Mouse (Mus musculus): Measurements from ENCODE around the gene Cenpm.

Cenpm gene

DNA sequence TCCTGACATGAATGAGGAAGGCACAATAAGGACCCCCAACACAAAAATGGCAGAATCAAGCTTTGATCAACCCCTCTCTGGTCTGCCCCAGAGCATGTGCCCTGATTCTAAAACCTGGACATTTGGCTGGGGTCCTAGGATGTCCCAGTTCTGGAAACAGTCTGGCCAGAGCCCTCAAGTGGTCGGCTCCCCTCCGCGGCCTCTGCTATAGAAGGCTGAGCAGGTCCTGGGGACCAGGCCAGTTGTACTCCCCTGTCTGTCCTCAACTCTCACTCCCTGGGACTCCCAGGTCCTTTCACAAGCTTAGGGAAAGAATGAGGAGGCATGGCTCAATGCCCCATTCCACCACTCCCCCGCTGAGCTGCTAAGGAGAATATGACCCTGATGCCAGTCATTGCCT is 31.3 kb downstream of the Cenpm start:
- no peak for DNase-seq

DNA sequence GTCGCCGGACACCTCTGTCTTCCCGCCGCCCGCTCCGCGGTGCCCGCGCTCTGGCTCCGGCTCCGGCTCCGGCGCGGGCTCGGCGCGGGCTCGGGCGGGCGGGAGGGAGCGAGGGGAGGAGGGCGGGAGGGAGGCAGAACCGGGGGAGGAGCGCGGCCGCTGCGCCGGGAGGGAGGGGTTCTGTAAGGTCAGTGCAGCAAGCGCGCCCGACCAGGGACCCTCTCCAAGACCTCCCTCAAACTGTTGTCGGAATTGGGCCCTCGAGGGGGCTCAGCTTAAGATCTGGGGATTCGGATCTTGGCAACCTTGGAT is 31.8 kb downstream of the Cenpm start, which contains the start of gene Shisa8:
TSS of gene Shisa8 (minus strand) at position 64 of the 312 bp plus-strand sequence.
- DNase-seq: no peak

DNA sequence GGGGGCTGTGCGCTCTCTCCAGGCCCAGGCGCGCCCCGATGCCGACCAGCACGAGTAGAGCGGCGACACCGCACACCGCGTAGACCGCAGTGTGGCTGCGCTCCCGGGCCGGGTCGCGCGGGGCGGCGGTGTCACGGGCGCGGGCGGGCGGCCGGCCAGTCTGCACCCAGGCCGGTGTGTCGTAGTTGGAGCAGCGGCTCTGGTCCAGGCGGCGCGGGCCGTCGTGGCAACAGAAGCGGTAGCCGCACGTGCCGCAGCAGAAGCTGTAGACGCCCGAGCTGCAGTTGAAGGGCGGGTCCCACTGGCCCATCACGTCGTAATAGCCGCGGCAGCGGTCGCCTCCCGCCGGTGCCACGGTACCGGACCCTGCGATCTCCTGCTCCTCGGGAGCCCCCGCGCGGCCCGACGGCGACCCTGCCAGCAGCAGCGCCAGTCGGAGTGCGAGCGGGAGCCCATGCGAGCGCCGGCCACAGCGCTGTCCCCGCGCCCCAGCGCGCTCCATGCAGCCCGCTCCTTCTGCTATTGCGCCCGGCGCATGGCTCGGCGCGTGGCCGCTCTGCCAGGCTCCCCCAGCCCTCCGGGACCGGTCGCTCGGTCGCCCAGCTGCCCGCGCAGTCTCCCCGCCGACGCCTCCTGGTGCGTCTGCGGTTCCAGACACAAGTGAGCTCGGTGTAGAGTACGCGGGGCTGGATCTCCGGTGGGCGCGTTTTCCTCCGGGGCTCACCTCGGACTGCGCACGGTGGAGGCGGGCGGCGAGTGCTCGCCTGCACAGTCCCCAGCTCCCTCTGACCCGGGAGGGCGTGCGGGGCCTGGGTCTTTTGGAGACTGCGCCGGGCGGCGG is 32.4 kb downstream of the Cenpm start:
- no peak for DNase-seq

DNA sequence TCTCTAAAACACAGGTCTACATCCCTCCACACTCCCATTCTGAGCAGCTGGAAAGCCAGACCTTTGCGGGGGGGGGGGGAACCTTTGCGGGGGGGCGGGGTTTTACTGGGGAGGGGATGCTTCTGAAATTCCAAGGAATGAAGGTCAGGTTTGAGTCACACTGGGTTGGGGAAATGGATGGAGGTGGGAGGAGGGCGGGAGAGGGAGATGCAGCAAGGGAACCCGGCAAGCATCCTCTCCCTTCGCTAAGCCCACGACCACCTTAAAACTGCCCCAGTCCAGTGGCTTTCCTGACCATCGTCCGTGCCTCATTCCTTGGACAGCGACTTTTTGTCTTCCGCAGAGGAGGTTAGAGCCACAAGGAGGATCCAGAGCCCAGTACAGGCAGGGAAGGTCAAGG is 33.3 kb downstream of the Cenpm start:
- DNase-seq: no peak

DNA sequence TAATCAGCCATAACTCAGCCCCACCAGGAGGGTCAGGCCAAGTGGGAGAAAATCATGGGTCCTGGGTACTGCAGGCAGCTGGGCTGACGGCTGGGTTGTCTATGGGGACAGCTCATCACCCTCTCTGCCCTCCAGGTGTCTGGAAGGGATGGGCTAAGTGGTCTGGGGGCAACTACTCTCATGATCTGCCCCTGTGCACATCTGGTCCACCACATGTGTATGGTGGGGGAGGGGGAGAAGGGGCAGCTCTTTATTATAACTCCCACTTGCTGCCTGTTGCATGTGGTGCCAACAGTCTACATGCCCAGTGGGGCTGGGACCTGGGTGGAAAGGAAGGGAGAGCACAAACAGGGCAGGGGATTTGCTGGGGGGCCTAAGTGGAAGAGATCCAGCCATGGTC is 33.7 kb downstream of the Cenpm start:
- no peak for DNase-seq

DNA sequence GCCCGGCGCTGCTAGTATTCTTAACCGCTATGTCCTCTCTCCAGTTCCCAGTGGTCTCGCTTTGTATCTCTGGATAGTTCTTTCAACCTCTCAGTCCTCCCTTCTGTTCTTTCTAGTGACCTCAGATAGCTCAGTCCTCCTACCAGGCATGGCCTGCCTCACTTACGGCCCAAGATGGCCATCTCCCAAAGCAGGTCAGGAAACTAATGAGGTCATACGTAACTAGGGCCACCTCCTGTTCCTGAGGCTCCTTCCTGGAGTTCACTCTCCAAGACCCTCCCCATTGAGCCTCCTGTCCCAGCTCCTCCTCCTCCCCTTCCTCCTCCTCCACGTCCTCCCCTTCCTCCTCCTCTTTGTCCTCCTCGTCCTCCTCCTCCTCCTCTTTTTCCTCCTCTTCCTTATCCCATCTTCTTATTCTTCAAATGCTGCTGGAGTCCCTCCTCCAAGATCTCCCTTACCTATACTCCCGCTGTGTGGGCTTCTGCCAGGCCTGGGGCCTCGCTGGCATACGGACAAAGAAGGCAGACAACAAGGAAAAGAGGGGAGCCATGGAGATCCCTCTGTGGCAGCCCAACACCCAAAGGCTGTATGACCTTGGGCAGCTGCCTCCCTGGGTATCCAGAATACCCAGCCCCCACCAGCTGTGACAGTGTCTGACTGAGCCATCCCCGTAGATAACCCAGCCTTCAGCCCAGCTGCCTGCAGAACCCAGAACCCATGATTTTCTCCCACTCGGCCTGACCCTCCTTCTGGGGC is 35.1 kb downstream of the Cenpm start:
- no peak for DNase-seq

DNA sequence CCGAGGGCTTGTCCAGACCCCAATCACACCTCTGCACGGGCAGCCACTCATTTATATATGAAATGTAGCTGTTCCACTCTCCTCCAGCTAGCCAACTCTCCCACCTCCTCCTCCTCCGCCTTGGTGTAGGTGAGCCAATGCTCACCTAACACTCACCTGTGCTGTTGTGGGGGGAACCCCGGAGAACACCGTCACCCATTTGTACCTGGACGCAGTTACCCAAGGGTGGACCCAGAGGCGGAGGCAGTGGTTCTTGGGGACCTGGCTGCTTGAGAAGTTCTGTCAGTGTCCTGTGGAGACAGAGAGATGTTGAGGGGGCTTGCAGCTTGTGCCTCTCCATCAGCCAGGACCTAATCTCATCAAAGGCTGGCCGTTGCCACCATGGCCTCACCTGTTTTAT is 36.2 kb downstream of the Cenpm start:
- DNase-seq: no peak

DNA sequence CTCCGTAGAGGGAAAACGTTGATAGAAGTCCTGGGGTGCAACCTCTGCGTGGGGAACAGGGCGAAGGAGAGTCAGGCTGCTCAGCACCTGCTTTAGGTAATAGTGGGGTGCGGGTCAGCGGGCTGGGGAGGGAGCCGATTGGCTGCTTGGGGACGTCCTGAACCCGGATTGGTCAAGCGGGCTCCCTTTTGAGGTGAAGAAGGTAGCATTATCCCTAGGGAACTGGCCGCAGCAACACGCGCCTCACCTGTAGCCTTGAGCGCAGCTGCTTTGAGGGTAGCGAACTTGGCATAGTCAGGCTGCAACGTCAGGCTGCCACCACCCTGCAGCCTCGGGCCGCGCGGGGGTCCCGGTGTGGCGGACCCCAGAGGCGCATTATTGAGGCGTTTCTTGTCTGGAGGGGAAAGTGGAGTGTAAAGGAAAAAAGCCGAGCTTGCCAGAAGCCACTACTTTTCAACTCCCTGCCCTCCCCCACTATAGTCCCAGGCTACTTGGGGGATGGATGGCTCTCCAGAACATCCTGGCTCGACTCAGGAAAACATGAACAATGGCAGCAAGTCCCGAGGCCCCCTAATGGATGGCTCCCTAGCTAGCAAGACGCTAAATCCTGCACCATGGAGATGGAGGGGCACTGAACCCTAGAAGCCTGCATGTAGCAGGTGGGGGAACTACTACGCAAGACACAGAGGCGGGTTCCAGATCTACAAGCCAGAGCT is 36.9 kb downstream of the Cenpm start:
- no peak for DNase-seq

DNA sequence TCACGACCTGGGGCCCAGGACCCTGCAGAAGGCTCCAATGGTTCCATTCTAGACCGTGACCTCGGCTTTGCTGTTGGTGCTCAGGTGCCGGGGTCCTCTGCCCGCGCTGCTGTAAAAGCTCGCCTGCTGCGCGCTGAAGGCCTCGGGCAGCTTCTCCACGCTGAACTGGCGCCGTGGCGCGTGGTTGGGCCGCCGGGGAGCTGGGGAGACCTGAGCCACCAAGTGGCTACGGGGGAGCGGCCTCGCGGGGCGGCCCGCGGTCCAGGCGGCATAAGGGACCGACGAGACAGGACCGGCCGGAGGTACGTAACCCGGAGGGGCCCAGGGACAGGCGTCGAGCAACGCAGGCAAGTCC is 37.5 kb downstream of the Cenpm start:
- no peak for DNase-seq

DNA sequence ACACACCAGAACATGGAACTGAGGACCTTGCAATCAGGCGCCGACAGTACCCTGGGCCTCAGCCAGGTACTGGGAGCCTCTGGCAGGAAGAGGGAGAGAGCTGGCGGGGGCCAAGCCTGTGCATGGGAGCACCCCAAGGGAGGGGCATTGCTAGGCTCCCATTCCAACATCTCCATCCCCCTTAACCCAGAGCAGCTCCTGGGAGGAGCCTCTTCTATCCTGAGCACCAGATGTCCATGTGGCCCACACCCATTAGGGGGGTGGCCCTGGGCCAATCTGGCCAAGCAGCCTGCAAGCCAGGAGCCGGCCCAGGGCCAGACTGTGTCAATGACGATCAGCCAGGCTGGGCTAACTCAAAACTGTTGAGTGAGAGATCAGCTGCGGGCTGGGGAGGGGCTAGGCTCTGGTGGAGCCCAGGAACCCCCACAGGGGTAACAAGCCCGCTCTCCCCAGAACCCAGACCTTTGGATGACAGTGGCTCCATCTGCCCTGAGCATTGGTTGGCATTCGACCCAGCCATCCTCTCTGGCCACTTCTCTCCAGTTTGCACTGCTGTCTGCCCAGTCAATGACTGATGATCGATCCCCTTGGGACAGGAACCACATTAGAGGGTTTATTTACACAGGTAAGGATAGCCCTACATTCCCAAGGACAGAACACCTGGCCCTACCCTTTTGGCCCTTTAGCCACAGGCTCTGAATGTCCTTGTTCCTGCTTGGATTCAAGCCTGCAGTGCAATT is 38.0 kb downstream of the Cenpm start:
- no peak for DNase-seq

DNA sequence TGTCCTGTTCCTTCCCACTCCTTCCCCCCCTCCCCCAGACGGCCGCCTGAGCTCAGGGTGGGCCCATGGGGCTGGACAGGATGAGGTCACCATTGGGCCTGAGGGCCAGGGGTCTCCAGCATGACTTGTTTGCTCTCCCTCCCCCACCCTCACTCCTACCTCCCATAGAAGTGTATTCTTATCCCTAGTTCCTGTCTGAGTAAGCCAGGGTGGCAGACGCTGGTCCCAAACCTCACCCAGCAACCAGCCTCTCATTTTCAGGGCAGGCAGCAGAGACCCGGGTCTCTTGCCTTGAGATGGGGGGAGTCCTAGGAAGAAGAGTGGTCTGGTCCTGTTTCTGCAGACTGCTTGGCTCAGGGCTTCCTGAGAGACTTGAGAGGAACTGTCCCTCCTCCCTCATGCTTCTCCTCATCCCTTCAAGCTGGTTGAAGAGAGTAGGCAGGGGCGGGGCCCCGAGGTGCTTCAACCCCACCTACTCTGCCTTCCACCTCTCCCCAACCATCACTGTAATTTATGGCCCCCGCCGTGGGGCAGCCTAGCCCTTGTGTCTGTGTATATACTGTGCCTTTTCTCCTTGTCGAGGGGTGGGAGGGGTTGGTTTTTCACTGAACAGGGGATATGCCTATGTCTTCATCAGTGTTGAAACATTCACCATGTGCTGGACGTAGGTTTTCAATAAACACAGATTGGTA is 39.7 kb downstream of the Cenpm start:
- DNase-seq: no peak

DNA sequence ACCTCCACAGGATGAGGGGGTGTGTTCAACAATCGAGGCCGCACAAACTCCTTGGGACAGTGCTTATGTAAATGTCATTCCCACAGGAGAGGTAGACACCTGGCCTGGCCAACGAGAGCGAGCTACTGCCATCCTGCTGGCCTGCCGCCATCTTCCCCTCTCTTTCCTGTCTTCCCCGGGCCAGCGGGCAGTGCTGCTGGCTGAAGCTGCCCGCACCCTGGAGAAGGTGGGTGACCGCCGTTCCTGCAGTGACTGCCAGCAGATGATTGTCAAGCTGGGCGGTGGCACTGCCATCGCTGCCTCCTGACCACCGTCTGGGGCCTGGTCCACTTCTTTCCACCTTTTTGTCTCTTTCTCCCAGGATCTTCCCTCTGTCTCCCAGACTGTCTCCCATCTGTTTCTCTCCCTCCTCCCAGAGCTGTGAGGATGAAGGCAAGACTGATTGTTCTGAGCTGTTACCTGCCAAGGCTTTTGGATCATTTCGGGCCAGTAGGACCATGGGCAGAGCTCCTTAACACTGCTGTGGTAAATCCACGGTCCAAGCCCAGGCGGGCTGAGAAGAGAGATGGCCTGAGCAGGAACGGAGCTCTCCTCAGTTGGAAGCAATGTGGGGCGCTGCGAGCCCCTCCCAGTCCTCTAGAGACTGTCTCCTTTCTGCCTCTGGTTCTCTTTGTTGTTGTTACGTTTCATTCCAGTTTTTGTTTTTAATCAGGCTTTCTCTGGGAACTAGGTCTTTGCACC is 40.8 kb downstream of the Cenpm start:
- DNase-seq: no peak

DNA sequence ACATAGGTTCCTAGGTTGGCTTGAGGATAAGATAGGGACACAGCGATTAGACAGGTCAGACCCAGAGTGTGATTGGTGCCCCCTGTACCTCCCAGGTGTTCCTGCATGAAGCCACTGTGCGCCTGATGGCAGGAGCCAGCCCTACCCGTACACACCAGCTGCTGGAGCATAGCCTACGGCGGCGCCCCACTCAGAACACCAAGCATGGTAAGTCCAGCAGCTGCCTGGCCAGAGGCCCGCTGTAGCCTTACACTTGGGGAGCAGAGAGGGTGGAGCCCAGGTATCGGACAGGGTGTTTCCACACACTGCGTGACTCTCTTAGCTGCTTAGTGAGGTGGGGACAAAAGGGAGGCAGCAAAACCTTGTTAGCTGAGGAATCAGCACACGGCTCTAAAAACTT is 41.5 kb downstream of the Cenpm start:
- no peak for DNase-seq

DNA sequence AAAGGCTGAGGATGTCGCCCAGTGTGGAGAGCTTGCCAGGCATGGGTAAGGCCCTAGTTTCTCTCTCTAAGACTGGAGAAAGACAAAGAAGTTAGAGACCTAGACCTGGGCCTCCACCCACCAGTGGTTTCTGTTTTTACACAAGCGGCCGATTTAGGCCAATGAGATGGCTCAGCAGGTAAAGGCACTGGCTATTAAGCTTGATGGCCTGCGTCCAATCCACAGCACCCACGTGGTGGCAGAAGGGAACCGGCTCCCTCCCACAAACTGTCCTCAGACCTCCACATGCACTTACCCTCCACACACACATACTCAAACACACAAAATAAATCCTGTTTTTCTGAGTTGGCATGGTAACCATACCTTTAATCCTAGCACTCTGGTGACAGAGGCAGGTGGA is 42.5 kb downstream of the Cenpm start:
- DNase-seq: no peak

DNA sequence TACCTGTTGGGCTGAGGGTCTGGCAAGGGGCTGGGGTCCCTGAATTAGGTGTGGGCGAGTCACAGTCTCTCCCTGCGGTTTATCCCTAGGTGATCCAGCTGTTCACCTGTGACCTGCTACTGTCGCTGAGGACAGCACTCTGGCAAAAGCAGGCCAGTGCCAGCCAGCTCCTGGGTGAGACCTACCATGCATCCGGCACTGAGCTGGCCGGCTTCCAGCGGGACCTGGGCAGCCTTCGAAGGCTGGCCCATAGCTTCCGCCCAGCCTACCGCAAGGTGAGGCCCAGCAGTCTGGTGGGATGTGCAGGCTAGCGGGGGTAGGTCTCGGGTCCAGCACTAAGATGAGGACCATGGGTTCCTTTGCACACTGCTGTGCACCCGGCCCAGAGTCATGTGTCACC is 45.0 kb downstream of the Cenpm start:
- DNase-seq: no peak

DNA sequence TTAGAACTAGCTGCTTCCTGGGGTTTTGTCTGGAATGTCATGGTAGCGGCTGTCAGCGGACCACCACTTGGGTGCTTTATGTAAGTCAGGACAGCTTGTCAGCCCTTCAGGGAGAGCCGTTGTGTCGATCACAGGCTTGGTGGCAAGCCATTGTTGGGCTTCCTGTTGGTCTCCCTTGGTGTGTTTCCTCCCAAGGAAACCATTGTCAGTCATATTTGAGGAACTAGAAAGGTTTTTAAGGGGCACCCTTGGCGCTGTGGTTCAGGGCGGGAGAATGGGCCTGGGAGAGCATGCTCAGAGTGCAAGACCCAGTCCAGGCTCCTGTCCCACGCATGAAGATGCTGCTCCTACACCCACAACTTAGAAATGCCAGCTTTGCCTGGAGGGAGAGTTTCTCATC is 46.2 kb downstream of the Cenpm start:
- no peak for DNase-seq

DNA sequence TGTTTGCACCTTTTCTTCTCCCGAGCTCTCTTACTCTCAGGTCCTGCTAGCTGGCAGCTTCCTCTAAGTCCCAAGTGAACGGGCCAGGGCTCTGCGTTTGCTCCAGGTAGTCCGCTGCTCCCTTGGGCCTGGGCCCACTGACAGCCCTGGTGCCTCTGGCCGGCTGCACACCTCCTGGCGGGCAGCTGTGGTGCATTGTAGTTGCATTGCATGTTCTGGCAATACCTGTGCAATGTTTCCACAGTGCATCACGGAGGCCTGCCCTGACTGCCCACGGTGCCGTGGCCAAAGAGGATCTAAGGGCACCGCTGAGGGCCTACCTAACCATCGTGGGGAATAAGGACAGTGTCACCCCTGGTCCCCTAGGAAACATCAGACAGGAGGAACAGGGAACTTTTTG is 46.6 kb downstream of the Cenpm start:
- DNase-seq: no peak

DNA sequence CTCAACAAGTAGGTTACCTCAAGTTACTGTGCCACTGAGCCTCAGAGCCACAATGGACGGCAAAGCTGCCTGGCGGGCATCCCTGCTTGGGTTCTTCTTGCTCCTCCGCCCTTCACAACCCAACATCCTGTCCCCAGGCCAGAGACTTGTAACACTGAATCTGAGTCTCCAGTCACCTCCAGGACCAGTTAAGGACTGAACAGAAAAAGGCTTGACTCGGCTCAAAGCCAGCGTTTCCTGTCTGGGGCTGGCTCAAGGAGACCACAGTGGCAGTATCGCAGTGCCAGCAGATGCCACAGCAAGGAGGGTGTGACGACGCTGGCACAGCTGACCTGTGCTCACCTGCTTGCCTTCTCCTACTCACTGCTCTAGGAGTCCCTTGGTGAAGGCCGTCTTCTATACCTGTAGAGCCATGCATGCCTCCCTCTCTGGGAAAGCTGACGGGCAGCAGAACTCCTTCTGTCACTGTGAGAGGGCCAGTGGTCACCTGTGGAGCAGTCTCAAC is 47.2 kb downstream of the Cenpm start:
- DNase-seq: no peak

DNA sequence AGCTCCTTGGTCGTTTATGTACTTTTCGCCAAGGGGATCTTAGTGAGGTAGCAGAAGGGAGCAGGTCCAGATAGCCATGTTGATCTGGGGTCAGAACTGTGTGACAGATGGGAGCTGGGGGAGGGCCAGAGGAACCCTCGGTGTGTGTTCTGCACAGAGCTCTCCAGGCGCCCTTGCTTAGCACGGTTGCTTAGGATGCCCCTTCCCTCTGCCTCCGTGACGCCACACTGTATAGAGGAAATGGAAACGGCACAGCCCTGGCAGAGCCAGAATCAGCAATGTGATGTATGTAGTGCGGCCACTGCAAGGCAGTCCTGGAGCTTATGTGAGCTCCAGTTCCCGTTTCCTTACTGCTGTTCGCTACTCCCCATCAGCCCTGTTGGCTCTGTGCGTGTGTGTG is 48.2 kb downstream of the Cenpm start:
- DNase-seq: no peak

DNA sequence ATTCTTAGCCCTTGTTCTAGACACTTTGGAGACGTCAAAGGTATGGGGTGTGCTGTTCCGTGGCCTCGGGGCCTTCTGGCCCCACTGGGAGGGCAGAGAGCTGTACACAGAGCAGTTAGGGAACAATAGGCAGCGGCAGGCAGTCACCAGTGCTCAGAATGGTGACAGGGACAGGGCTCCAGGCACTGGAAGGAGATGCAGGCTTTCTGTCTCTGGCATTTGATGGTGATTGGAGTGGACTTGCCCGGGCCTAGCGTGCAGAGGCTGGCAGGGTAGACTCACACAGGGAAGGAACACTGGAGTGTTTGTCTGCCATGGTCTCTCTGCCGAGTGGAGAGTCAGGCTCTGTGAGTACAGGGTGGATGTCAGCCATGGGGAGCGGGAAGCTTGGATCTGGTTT is 51.9 kb downstream of the Cenpm start:
- DNase-seq: no peak

DNA sequence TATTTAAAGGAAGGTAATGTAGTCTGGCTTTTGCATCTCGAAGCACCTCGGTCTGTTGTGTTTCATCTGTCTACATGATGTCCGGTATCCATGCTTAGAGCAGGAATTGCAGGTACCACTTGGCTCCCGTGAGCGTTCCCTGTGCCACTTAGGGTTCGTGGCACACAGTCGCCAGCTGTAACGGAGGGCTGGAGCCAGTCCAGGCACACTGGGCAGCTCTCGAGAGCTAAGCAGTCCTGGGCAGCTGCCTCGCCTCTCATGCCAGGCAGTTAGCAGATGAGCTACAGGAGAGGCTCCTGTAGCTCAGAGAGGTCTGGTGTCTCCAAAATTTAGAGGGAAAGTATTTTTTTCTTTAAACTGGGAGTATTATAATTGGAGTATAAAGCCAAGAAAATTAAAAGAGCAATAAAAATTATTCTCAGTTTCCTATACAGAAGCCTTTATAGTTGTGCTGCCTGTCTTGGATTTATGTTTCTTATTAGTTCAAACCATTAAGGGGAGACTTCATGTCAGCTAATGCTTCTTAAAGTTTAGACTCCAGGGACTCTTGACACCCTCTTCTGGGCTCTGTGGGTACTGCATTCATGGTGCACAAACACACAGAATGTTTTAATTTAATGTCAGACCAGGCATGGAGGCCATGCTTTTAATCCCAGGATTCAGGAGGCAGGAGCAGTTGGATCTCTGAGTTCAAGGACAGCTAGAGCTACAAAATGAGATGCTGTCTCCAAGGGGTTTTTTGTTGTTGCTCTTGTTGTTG is 55.9 kb downstream of the Cenpm start:
- no peak for DNase-seq

Measured in thymus, adult 18-20 months (tissue).